Mouse (Mus musculus): ENCODE measurements around the gene Tor1a.
A peak's percentile ranks its signal among the peaks of the same experiment; 100 is the strongest.

Gene Tor1a

DNA sequence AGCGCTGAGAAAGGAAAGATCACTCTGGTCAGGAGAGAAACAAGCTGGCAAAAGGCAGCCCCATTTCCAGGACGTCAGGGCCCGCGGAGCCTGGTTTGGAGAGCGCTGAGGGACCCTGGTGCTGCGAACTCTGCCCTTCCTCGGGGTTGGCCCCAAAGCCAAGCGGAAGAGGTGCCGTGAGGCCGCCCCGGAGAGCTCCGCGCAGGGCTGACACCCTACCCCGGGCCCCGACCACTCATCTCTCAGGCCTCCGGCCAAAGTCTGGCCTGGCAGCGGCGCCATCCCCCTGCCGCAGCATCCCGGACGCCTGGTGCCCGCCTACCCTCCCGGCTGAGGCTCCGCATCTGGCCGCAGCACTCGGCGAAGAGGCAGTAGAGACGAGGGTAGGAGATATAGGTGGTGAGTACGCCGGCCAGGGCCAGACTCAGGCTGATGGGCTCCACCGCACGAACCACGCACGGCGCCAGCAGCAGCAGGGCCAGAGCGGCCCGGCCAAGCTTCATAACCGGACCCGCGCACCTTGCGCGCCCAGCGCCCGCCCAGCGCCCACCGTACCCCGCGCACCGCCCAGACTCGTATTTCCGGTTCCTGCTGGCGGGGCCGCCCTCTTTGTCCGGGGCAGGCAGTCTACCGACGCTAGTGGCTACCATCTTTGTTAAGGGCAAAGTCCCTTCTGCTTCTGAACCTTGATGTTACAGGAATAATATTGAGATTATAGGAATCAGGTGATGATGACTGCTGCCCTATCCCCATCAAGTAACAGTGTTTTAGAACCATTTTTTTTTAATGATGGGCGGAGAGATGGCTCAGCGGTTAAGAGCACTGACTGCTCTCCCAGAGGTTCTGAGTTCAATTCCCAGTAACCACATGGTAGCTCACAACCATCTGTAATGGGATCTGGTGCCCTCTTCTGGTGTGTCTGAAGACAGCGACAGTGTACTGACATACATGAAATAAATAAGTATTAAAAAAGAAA is at the start of gene Tor1a:
Tor1a (minus strand) TSS at position 582 of the 976 bp plus-strand sequence.
- DNase-seq (ENCODE audit: low read depth, low spot score): peak; percentile 72

GRCm38 (mm10) chr2:31013371-31014120 is 45.8 kb upstream of the Tor1a start:
- no peak for DNase-seq (ENCODE audit: low read depth, low spot score)

DNA sequence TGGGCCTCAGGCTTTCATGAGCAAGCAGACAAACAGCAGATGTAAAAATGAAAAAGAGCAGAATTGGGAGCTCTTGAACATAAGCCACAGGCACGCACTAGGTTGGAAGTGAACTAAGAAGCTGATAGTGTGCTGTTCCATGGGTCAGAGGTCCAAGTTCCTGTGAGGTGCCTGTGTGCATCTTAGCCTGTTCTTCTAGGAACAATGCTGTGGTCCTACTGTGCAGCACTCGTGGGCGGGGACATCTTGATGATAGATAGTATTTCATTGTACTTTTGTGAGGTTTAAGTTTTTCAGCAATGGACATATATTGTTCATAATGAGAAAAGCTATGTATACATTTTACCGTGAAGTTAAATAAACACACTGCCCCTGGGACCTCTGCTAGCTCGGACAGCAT is 39.5 kb upstream of the Tor1a start:
- DNase-seq (ENCODE audit: low read depth, low spot score): no peak

DNA sequence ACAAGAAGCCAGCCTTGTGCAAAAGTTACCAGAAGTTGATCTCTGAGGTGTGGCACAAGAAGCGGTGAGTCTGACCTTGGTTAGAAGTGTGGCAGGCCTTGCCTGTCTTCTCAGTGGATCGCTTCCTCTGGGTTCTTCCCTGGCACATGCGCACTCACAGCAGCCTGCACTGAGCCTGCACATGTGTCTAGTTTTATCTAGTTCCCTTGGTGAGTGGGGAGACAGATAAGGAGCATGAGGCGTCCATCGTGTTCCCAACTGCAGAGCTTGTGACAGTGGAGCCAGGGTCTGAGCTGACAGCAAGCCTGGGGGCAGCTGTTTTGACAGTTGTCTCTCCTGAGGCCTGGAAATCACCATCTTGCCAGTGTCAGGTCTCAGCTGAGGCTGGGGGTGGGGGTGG is 38.7 kb upstream of the Tor1a start:
- DNase-seq (ENCODE audit: low read depth, low spot score): no peak

GRCm38 (mm10) chr2:31005453-31005852 is 37.7 kb upstream of the Tor1a start:
- no peak for DNase-seq (ENCODE audit: low read depth, low spot score)

GRCm38 (mm10) chr2:31002857-31003256 is 35.1 kb upstream of the Tor1a start:
- no peak for DNase-seq (ENCODE audit: low read depth, low spot score)

DNA sequence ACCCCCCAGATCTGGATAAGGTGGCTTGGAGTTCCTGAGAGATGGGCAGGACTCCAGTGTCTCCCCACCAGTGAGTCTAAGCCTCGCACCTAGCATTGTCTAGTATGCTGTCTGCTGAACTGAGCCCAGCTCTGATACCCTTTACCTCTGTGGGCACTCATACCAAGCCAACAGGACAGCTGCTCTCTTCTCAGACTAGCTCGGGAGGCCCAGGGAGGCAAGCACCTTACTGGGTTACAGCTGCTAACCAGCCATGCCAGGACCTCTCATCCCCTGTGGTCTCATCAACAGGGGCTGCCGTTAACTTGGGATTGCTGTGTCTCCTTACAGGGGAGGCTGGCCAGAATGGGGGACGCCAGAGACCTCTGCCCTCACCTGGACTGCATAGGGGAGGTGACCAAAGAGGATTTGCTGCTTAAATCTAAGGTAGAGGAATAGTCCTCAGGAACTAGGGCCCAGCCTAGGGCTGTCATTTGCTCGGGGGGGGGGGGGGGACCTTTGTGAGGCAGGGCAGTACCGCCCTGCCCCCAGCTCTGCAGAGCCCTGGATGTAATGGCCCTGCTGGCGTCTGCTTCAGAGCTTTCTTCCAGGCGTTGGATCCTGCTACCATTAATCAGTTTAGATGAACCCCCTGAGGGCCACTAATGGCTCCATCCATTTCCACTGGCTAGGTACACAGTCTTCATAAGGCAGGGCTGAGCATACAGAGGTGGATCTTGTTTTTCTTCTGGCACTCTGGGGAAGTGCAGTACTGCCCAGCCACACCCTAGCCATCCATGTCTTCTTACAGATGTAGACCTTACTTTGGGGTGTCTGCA is 30.9 kb upstream of the Tor1a start:
- DNase-seq (ENCODE audit: low read depth, low spot score): no peak

- DNase-seq (ENCODE audit: low read depth, low spot score): no peak
Measured at GRCm38 (mm10) chr2:30995432-30995996, 27.8 kb upstream of the Tor1a start.

GRCm38 (mm10) chr2:30994853-30995252 is 27.1 kb upstream of the Tor1a start:
- no peak for DNase-seq (ENCODE audit: low read depth, low spot score)

GRCm38 (mm10) chr2:30990221-30990620 is 22.5 kb upstream of the Tor1a start:
- DNase-seq (ENCODE audit: low read depth, low spot score): no peak

- DNase-seq (ENCODE audit: low read depth, low spot score): peak; percentile 40
Measured at GRCm38 (mm10) chr2:30985111-30986020, 17.6 kb upstream of the Tor1a start.

- no peak for DNase-seq (ENCODE audit: low read depth, low spot score)
Measured at GRCm38 (mm10) chr2:30983024-30983423, 15.3 kb upstream of the Tor1a start.

- peak; percentile 100 for DNase-seq (ENCODE audit: low read depth, low spot score)
Measured at GRCm38 (mm10) chr2:30981790-30982513, 14.2 kb upstream of the Tor1a start, which contains the start of the genes BC005624 and Usp20. Gene BC005624 (minus strand): TSS chr2:30982201. Gene Usp20 (plus strand): TSS chr2:30982279.

- DNase-seq (ENCODE audit: low read depth, low spot score): no peak
Measured at GRCm38 (mm10) chr2:30966826-30967225, 907 bp downstream of the Tor1a start.

- DNase-seq (ENCODE audit: low read depth, low spot score): no peak
Measured at GRCm38 (mm10) chr2:30965627-30966026, 2.1 kb downstream of the Tor1a start.

DNA sequence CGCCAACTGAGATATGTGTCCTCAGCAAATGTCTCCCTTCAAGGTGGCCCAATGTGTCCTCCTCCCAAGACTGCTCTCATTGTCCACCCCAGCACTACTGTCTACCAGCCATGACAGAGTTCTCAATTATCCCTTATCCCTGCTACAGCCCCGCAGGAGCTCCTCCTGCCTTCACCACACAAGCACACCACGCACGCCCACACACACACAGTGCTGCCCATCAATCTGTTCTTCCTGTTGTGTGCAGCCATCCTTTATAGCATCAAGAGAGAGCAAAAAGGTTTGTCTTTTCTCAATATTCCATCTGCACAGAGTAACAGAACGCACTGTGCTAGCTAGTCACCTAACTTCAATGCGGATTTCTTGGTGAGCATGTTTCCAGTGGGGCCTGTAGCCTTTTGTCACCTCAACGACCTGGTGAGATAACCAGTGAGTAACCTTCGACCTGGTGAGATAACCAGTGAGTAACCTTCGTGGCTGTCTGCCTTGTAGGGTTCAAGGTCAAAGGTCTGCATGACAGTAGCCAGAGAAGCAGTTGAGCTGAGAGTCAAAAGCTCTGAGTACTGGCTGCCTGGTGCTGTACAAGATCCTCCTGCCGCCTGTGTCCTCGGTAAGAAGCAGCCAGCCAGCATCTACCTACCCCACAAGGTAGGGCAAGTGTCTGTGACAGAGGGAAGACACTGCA is 5.0 kb downstream of the Tor1a start:
- DNase-seq (ENCODE audit: low read depth, low spot score): no peak

GRCm38 (mm10) chr2:30959856-30960255 is 7.9 kb downstream of the Tor1a start:
- no peak for DNase-seq (ENCODE audit: low read depth, low spot score)

GRCm38 (mm10) chr2:30958726-30959125 is 9.0 kb downstream of the Tor1a start:
- no peak for DNase-seq (ENCODE audit: low read depth, low spot score)

GRCm38 (mm10) chr2:30957511-30957910 is 10.2 kb downstream of the Tor1a start:
- DNase-seq (ENCODE audit: low read depth, low spot score): no peak
